Mouse (Mus musculus) stomach, embryonic 15.5 days (tissue): ENCODE results near the gene Car5a. TPM values are rescaled to one million over a fixed set of nuclear protein-coding genes. Genes with fewer than 3 reads are reported as not detected.

Experiments
- ATAC-seq: fragments of 200-750 bp; cut with Nextera tagmentation; 2 replicates; pipeline ENCODE4 v1.8.0; 2017; ENCODE audit warnings: low read depth, moderate number of reproducible peaks, moderate TSS enrichment; ENCODE audit not compliant: insufficient read depth, low FRiP score
- H3K27ac ChIP-seq: fragments of 300-500 bp; sonication (generic); 2 replicates; pipeline ENCODE4 v1.5.1; 2015; ENCODE audit warnings: mild to moderate bottlenecking, inconsistent platforms
- H3K27me3 ChIP-seq: fragments of 300-500 bp; sonication (generic); replicated peaks from 2 replicates; pipeline ENCODE4 v1.6.1; 2015; ENCODE audit warnings: inconsistent platforms
- H3K36me3 ChIP-seq: fragments of 300-500 bp; sonication (generic); 2 replicates; pipeline ENCODE4 v1.6.1; 2015; ENCODE audit warnings: inconsistent platforms
- H3K4me1 ChIP-seq: fragments of 300-500 bp; sonication (generic); 2 replicates; pipeline ENCODE4 v1.6.1; 2015; ENCODE audit warnings: inconsistent platforms
- H3K4me2 ChIP-seq: fragments of 300-500 bp; sonication (generic); 2 replicates; pipeline ENCODE4 v1.6.1; 2015; ENCODE audit warnings: mild to moderate bottlenecking, inconsistent platforms
- H3K4me3 ChIP-seq: fragments of 300-500 bp; sonication (generic); replicated peaks from 2 replicates; pipeline ENCODE4 v1.5.1; 2015; ENCODE audit warnings: inconsistent platforms
- H3K9ac ChIP-seq: fragments of 300-500 bp; sonication (generic); 2 replicates; pipeline ENCODE4 v1.6.1; 2015; ENCODE audit warnings: inconsistent platforms
- H3K9me3 ChIP-seq: fragments of 300-500 bp; sonication (generic); 2 replicates; pipeline ENCODE4 v1.6.1; 2016; ENCODE audit warnings: inconsistent platforms
- WGBS: fragments of 180-500 bp; shearing (Covaris S2); methylation state at CpG from one replicate; pipeline ENCODE4 v1.1.7; 2015; 5-methylcytosine and 5-hydroxymethylcytosine counted together
- polyA plus RNA-seq: library from polyadenylated mRNA; unstranded; fragments of >200 nt; fragmentation: Nextera tagmentation; extraction: Ambion mirVana; gene quantifications from 2 replicates; pipeline ENCODE4 v1.2.1, GENCODE M21; 2015

Car5a gene
- polyA plus RNA-seq, 1 experiment from 2014 or later = 0.21 TPM

DNA sequence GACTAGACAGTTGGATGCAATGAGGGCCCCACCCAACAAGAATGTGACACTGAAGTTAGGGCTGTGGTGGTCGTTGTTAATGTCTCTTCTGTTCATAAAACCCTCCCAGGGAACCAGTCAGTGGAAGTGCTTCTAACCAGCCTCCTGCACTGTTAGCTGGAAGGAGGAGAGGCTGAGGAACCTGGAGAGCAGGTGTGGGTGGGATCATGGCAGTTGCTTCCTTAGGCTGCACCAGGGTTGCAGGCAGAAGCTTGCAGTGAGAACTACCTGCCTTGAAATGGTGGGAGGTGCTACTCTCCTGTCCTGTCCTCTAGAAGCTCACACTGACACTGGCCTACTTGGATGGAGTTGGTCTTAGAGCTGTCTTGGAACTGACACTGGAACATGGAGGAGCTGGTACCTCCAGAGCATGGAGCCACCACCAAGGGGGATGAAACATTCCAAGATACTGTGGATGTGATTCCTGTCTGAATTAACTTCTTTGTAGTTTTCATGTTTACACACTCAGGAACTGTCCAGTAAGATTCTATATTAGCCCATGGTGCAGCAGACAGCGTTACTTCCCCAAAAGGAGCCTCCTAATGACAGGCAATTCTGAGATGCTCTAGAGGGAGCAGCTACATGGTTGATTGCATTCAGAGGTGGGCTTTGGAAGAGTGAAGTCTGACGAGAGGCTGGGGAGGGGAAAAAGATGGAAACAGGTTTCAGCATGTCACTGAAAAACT is 9.3 kb upstream of the Car5a start:
- Histone ChIP-seq H3K27me3 (no peaks in the 10 kb centered on the region), H3K9ac (no peak overlapping the region), H3K4me3 (no peak overlapping the region), H3K9me3 (no peaks in the 10 kb centered on the region), H3K4me2 (no peak overlapping the region), H3K27ac (no peak overlapping the region), H3K4me1 (peaks cover 21% of the 10 kb centered on the region), H3K36me3 (0 out of 2 replicates have a peak, but pooled peaks cover 3% of the 10 kb centered on the region)
- WGBS = 71% methylated on average over 3 of the region's 3 CpGs
- no peak for ATAC-seq

- WGBS = 91% methylated on average over 7 of the region's 7 CpGs
- H3K4me3 ChIP-seq = no peak overlapping the region
- H3K4me2 ChIP-seq = peak overlapping the region; percentile 82; the same call in 1 of the 2 replicates
- no peak for ATAC-seq
- no peak overlapping the region for H3K9ac ChIP-seq
- peaks cover 31% of the 10 kb centered on the region for H3K4me1 ChIP-seq
- H3K27me3 ChIP-seq = no peaks in the 10 kb centered on the region
- H3K27ac ChIP-seq = no peak overlapping the region
- H3K9me3 ChIP-seq = no peaks in the 10 kb centered on the region
- H3K36me3 ChIP-seq = 0 out of 2 replicates have a peak, but pooled peaks cover 2% of the 10 kb centered on the region
These were observed 8.1 kb upstream of the Car5a start for GRCm38 (mm10) chr8:121952800-121953199.

DNA sequence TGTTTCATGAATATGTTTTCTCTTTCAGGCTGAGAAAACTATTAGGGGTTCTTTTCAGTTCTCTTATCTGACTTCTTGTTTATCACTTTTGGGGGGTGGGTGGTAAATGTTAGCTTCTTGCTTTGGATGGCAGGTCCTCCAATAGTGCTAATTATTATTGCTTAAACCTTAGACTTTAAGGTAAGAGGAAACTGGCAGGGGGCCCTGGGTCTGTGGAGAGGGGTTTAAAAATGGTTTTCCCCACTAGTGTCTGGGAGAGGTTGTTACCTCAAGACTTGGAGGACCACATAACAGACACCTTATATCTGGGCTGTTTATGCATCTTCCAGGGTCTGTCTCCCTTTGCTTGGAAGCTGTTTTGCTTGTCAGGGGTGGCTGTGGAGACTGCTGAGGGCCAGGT is 7.4 kb upstream of the Car5a start:
- Histone ChIP-seq H3K4me1 (peaks cover 35% of the 10 kb centered on the region), H3K27me3 (no peaks in the 10 kb centered on the region), H3K4me2 (peak overlapping the region; percentile 82), H3K9me3 (no peaks in the 10 kb centered on the region), H3K4me3 (peak overlapping the region; percentile 6; the same call in 1 of the 2 replicates), H3K36me3 (no peaks in the 10 kb centered on the region), H3K27ac (no peak overlapping the region), H3K9ac (no peak overlapping the region)
- ATAC-seq = no peak

DNA sequence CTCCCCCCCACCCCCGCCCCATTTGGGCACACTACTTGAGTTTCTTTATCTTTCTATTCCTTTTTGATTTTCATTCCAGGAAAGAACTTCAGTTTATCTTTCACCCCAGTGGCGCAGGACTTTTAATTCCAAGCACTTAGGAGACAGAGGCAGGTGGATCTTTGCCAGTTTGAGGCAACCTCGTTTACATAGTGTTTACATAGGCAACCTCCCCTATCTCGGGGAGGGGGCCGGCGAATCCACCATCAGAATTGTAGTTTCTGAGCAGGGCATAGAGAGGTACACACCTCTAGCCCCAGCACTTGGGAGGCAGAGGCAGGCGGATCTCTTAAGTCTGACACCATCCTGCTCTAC is 6.9 kb upstream of the Car5a start:
- Histone ChIP-seq H3K27me3 (no peaks in the 10 kb centered on the region), H3K4me2 (peak overlapping the region; percentile 82), H3K9ac (peak overlapping the region; percentile 93; the same call in 1 of the 2 replicates), H3K9me3 (no peaks in the 10 kb centered on the region), H3K36me3 (no peaks in the 10 kb centered on the region), H3K4me1 (peaks cover 40% of the 10 kb centered on the region), H3K27ac (peak overlapping the region; percentile 97; the same call in 1 of the 2 replicates), H3K4me3 (peak overlapping the region; percentile 85)
- no peak for ATAC-seq
- WGBS = 25% methylated on average over 7 of the region's 7 CpGs

DNA sequence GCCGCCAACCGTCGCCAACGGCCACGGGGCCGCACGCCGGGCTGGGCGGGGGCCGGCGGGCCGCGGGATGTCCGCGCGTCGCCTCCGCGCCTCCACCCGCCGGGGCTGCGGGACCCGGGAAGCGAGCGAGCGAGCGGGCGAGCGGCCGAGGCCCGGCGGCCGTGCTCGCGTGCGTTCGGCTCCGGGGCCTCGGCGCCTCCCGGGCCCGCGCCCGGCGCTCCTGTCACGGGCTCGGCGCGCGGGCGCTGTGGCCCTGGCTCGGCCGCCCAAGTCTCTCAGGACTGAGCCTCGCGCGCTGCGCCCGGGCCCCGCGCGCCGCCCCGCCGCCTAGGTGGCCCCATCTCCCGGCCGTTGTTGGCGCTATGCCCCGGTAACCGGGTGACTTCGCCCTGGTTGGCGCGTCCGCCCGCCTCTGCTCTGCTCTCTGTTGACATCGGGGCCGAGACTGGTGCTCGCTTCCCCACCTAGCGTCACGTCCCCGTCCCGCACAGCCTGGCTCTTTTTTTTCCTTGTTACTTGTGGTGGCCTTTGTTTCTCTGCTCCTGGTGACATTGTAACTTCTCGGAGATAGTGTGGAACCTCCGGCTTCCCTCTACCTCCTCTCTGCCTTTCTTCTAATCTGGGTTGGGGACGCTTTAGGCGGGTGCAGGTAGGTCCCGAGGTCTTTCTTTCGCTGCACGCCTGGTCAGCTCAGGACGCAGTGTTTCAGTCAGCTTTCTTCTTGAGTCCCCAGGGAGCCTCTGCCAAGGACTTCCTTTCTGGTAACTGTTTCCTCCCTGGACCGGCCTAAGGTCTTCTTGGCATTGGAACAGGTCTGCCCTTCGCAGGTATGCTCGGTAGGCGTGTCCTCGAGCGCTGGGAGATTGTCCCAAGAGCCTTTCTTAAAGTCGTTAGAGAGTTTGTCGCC is 6.3 kb upstream of the Car5a start:
- Histone ChIP-seq H3K36me3 (no peaks in the 10 kb centered on the region), H3K4me3 (peak overlapping the region; percentile 85), H3K4me1 (peaks cover 40% of the 10 kb centered on the region), H3K9ac (peak overlapping the region; percentile 93), H3K9me3 (no peaks in the 10 kb centered on the region), H3K27ac (peak overlapping the region; percentile 97), H3K27me3 (no peaks in the 10 kb centered on the region), H3K4me2 (peak overlapping the region; percentile 82)
- under 1% methylated on average over 50 of the region's 97 CpGs for WGBS
- ATAC-seq = no peak

- ATAC-seq = peak; percentile 96
- H3K4me1 ChIP-seq = peaks cover 39% of the 10 kb centered on the region
- H3K27ac ChIP-seq = peak overlapping the region; percentile 97
- under 1% methylated on average over 61 of the region's 66 CpGs for WGBS
- H3K4me3 ChIP-seq = peak overlapping the region; percentile 85
- H3K4me2 ChIP-seq = peak overlapping the region; percentile 82
- no peaks in the 10 kb centered on the region for H3K9me3 ChIP-seq
- H3K27me3 ChIP-seq = no peaks in the 10 kb centered on the region
- peak overlapping the region; percentile 93 for H3K9ac ChIP-seq
- no peaks in the 10 kb centered on the region for H3K36me3 ChIP-seq
These were observed 5.4 kb upstream of the Car5a start for GRCm38 (mm10) chr8:121949941-121950748.

DNA sequence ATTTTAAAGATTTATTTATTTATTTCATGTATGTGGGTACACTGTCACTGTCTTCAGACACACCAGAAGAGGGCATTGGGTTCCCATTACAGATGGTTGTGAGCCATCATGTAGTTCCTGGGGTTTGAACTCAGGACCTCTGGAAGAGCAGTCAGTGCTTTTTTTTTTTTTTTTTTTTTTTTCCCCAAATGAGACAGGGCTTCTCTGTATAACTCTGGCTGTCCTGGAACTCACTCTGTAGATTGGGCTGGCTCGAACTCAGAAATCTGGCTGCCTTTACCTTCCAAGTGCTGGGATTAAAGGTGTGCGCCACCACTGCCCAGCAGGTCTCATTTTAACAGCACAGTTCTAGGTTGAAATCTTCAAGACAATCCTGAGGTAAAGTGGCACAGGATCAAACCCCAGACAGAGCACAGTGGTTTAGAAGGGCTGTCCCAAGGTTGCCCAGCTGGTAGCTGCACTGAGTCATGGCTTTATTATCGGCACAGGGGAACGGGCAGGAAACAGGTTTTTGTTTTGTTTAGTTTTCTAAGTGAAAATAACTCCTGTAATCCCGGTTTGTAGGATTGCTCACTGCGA is 4.6 kb upstream of the Car5a start, which contains the start of gene Banp:
Gene Banp, plus strand, starts transcription at position 529 of the 579 bp plus-strand sequence.
- WGBS = 56% methylated on average over 6 of the region's 6 CpGs
- Histone ChIP-seq H3K4me3 (peak within 1 kb of the TSS; percentile 85), H3K9ac (peak within 1 kb of the TSS; percentile 93), H3K4me1 (peaks cover 36% of the 10 kb centered on the region), H3K27ac (peak within 1 kb of the TSS; percentile 97), H3K4me2 (peak within 1 kb of the TSS; percentile 82), H3K9me3 (no peaks in the 10 kb centered on the region), H3K36me3 (no peaks in the 10 kb centered on the region), H3K27me3 (no peaks in the 10 kb centered on the region)
- ATAC-seq = no peak

- peak overlapping the region; percentile 64 for H3K4me2 ChIP-seq
- no peaks in the 10 kb centered on the region for H3K27me3 ChIP-seq
- peak overlapping the region; percentile 92 for H3K27ac ChIP-seq
- no peak for ATAC-seq
- H3K4me1 ChIP-seq = peaks cover 36% of the 10 kb centered on the region
- 52% methylated on average over 19 of the region's 19 CpGs for WGBS
- peak overlapping the region; percentile 30 for H3K4me3 ChIP-seq
- no peaks in the 10 kb centered on the region for H3K9me3 ChIP-seq
- H3K9ac ChIP-seq = no peak overlapping the region
- H3K36me3 ChIP-seq = no peaks in the 10 kb centered on the region
These were observed 3.8 kb upstream of the Car5a start for GRCm38 (mm10) chr8:121948321-121949145.

DNA sequence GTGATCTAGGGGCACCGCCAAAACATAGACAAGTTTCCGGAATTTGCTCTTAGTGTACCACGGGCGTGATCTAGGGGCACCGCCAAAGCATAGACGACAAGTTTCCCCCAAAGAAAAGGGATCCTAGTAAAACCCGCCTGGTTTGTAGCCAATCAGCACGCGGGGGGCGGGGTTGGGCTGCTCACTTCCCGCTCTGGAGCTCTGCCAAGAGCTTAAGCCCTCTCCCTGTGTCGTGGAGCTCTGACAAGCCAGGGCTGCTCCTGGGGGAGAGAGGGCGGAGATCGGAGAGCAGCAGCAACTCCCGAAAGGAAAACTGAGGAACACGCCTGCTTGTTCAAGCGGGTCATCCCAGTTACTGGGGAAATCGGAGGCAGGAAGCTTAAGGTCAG is 3.0 kb upstream of the Car5a start:
- no peaks in the 10 kb centered on the region for H3K27me3 ChIP-seq
- H3K9me3 ChIP-seq = no peaks in the 10 kb centered on the region
- peak overlapping the region; percentile 30 for H3K4me3 ChIP-seq
- H3K4me2 ChIP-seq = peak overlapping the region; percentile 64
- ATAC-seq = peak; percentile 53
- WGBS = under 1% methylated on average over 18 of the region's 18 CpGs
- peaks cover 34% of the 10 kb centered on the region for H3K4me1 ChIP-seq
- H3K9ac ChIP-seq = peak overlapping the region; percentile 20; the same call in 1 of the 2 replicates
- peak overlapping the region; percentile 92 for H3K27ac ChIP-seq
- H3K36me3 ChIP-seq = no peaks in the 10 kb centered on the region

GRCm38 (mm10) chr8:121947047-121947752 is 2.5 kb upstream of the Car5a start:
- Histone ChIP-seq H3K27ac (peak overlapping the region; percentile 92), H3K4me2 (peak overlapping the region; percentile 64), H3K27me3 (no peaks in the 10 kb centered on the region), H3K4me3 (peak overlapping the region; percentile 30), H3K4me1 (peaks cover 28% of the 10 kb centered on the region), H3K9ac (peak overlapping the region; percentile 20; the same call in 1 of the 2 replicates), H3K9me3 (no peaks in the 10 kb centered on the region), H3K36me3 (no peaks in the 10 kb centered on the region)
- 28% methylated on average over 18 of the region's 19 CpGs for WGBS
- ATAC-seq = no peak
